Mouse (Mus musculus) heart, embryonic 12.5 days (tissue): Measurements from ENCODE around the gene Rdh1. TPM values are rescaled to one million over a fixed set of nuclear protein-coding genes. Genes with fewer than 3 reads are reported as not detected.
A peak's percentile ranks its signal among the peaks of the same experiment; 100 is the strongest.

Source experiments
- ATAC-seq: fragments of 200-750 bp; cut with Nextera tagmentation; 2 replicates; pipeline ENCODE4 v1.8.0; 2017; ENCODE audit warnings: moderate TSS enrichment, moderate library complexity; ENCODE audit not compliant: insufficient number of reproducible peaks, low FRiP score
- H3K27ac ChIP-seq: fragments of 300-500 bp; sonication (generic); 2 replicates; pipeline ENCODE4 v1.5.1; 2016; ENCODE audit warnings: mild to moderate bottlenecking, moderate library complexity; ENCODE audit not compliant: poor library complexity, severe bottlenecking
- H3K27me3 ChIP-seq: fragments of 300-500 bp; sonication (generic); replicated peaks from 2 replicates; pipeline ENCODE4 v1.6.1; 2016; ENCODE audit warnings: mild to moderate bottlenecking, moderate library complexity
- H3K36me3 ChIP-seq: fragments of 300-500 bp; sonication (generic); 2 replicates; pipeline ENCODE4 v1.6.1; 2016; ENCODE audit warnings: mild to moderate bottlenecking, moderate library complexity
- H3K4me1 ChIP-seq: fragments of 300-500 bp; sonication (generic); replicated peaks from 2 replicates; pipeline ENCODE4 v1.6.1; 2016; ENCODE audit warnings: mild to moderate bottlenecking
- H3K4me2 ChIP-seq: fragments of 300-500 bp; sonication (generic); 2 replicates; pipeline ENCODE4 v1.6.1; 2016; ENCODE audit warnings: mild to moderate bottlenecking, moderate library complexity
- H3K4me3 ChIP-seq: fragments of 300-500 bp; sonication (generic); 2 replicates; pipeline ENCODE4 v1.5.1; 2016; ENCODE audit warnings: mild to moderate bottlenecking
- H3K9ac ChIP-seq: fragments of 300-500 bp; sonication (generic); 2 replicates; pipeline ENCODE4 v1.6.1; 2016; ENCODE audit warnings: mild to moderate bottlenecking, moderate library complexity
- H3K9me3 ChIP-seq: fragments of 300-500 bp; sonication (generic); replicated peaks from 2 replicates; pipeline ENCODE4 v1.6.1; 2016; ENCODE audit warnings: mild to moderate bottlenecking, moderate library complexity
- WGBS: fragments of 180-500 bp; shearing (Covaris S2); methylation state at CpG from one replicate; pipeline ENCODE4 v1.1.7; 2016; 5-methylcytosine and 5-hydroxymethylcytosine counted together
- polyA plus RNA-seq: library from polyadenylated mRNA; unstranded; fragments of >200 nt; fragmentation: Nextera tagmentation; extraction: Ambion mirVana; gene quantifications from 2 replicates; pipeline ENCODE4 v1.2.1, GENCODE M21; 2016

The Rdh1 gene
- not detected in 2 replicates for polyA plus RNA-seq

DNA sequence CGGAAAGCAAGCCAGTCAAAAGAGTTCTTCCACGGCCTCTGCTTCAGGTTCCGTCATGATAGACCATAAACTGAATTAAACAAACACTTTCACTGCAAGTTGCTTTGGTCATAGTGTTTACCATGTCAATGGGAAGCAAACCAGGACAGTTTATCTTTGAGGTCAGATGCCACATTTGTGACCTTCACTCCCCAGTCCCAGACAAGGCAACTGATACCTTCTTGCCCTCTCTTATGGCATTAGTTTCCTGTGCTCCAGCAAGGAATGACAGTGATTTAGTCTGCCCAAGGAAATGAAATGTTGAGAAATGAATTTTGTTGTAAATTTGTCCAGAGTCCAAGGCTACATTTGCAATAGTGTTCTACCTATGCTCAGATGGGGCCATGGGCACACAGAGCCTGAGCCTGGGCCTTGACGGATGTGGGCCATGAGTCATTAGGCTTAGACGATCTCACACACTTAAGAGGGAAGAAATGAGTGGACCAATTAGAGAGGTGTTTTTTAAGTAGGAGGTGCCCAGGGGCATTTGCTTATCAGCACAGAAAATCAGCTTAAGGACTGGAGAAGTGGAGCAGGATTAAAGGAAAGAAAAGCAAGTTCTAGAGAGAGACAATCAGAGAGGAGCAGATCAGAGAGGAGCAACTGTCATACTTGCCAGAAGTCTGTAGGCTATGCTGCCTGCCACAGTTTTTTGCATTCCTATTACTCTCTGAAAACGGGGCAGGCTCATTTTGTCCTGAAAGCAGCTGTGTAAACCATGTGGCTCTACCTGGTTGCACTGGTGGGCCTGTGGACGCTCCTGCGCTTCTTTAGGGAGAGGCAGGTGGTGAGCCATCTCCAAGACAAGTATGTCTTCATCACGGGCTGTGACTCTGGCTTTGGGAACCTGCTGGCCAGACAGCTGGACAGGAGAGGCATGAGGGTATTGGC is at the start of gene Rdh1, which contains the start of gene Rdh16f1:
Gene Rdh1, plus strand, starts transcription at position 541 of the 930 bp plus-strand sequence.
Gene Rdh16f1, plus strand, starts transcription at position 607 of the 930 bp plus-strand sequence.
- peaks cover 14% of the 10 kb centered on the region; the same call in 1 of the 2 replicates for H3K4me1 ChIP-seq
- H3K9me3 ChIP-seq, result peaks cover 6% of the 10 kb centered on the region; the same call in 1 of the 2 replicates
- ATAC-seq, result no peak
- no peak within 1 kb of the TSS for H3K27ac ChIP-seq
- no peak within 1 kb of the TSS for H3K4me3 ChIP-seq
- no peak within 1 kb of the TSS for H3K9ac ChIP-seq
- WGBS, result 64% methylated on average over 9 of the region's 9 CpGs
- H3K36me3 ChIP-seq, result no peaks in the 10 kb centered on the region
- no peaks in the 10 kb centered on the region; the same call in 1 of the 2 replicates for H3K27me3 ChIP-seq
- H3K4me2 ChIP-seq, result no peak within 1 kb of the TSS

DNA sequence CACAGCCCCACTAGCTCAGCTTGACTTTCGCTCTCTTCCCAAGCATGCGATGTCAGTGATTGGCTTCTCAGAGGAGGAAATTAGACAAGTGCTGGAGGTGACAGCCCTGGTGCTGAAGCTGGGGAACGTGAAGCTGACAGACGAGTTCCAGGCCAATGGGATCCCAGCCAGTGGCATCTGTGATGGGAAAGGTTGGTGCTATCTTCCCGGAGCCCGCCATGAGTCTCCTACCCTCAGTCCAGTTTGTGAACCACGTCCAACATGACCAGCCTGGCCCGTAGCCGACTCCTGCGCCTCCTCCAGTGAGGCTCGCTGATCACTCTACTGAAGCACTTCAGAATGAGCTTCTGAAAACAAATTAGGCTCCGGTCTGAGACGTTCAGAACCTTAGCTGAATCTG is 49.2 kb upstream of the Rdh1 start:
- peaks cover 10% of the 10 kb centered on the region; the same call in 1 of the 2 replicates for H3K27me3 ChIP-seq
- peaks cover 14% of the 10 kb centered on the region for H3K4me1 ChIP-seq
- H3K36me3 ChIP-seq, result no peaks in the 10 kb centered on the region
- no peak overlapping the region for H3K9ac ChIP-seq
- no peaks in the 10 kb centered on the region for H3K9me3 ChIP-seq
- no peak overlapping the region for H3K4me3 ChIP-seq
- H3K4me2 ChIP-seq, result no peak overlapping the region
- 54% methylated on average over 13 of the region's 13 CpGs for WGBS
- no peak for ATAC-seq
- H3K27ac ChIP-seq, result no peak overlapping the region

DNA sequence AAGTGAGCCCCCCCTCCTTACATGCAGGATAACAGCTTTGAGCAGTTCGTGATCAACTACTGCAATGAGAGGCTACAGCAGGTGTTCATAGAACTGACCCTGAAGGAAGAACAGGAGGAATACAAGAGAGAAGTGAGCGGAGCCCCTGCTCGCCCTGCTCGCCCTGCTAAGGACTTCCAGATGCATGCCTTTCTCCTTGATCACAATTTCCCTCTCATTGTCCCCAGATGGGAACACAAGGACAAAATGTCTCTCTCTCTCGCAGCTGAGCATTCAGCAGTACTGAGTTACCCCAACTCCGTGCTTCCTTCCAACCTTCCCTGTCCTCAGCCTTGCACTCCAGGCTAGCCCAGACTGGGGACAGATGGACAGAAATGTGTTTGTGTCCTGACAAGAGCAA is 46.8 kb upstream of the Rdh1 start:
- no peak overlapping the region for H3K27ac ChIP-seq
- no peak overlapping the region for H3K4me3 ChIP-seq
- H3K4me2 ChIP-seq, result no peak overlapping the region
- WGBS, result 71% methylated on average over 6 of the region's 6 CpGs
- H3K27me3 ChIP-seq, result peaks cover 18% of the 10 kb centered on the region; the same call in 1 of the 2 replicates
- no peaks in the 10 kb centered on the region for H3K9me3 ChIP-seq
- H3K36me3 ChIP-seq, result no peaks in the 10 kb centered on the region
- H3K4me1 ChIP-seq, result peaks cover 2% of the 10 kb centered on the region
- ATAC-seq, result no peak
- H3K9ac ChIP-seq, result no peak overlapping the region

DNA sequence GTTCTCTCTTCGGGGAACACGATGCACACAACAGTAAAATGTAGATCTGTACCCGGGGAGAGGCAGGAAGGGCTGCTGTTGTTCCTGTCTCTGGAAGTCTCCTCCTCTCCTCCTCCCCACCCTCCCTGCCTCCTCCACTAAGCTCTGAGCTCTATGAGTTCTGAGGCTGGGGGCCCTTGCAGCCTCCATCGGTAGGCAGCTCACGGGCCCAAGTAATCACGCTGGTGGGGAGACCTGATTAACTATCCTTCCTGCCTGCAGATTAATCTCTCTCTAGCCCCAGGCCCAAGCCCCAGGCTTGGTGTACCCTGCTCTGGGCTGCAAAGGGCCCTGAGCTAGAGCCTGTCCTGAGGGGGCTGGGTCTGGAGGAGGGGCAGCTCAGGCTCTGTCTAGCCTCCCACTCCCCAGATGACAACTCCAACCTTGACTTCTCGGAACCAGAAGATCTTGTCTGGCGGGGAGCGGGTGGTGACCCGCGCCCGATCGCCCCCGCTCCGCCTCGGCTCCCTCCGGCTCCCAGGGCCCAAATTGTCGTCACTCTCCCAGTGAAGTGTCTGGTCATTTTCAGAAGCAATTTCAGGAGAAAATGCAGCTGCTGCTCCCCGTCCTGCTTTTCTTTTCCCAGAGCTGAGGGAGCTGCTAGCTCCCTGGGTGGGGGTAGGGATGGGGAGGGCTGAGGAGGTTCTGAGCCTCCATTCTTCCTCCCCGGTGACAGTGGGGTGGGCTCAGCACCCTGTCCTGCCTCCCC is 37.7 kb upstream of the Rdh1 start:
- peak overlapping the region; percentile 49 for H3K4me2 ChIP-seq
- H3K4me3 ChIP-seq, result peak overlapping the region; percentile 19
- H3K9ac ChIP-seq, result peak overlapping the region; percentile 23
- ATAC-seq, result no peak; the same call in 1 of the 2 replicates
- no peak overlapping the region for H3K27ac ChIP-seq
- H3K9me3 ChIP-seq, result no peaks in the 10 kb centered on the region
- no peaks in the 10 kb centered on the region for H3K36me3 ChIP-seq
- H3K4me1 ChIP-seq, result peaks cover 19% of the 10 kb centered on the region
- H3K27me3 ChIP-seq, result peaks cover 55% of the 10 kb centered on the region
- 4% methylated on average over 20 of the region's 20 CpGs for WGBS

DNA sequence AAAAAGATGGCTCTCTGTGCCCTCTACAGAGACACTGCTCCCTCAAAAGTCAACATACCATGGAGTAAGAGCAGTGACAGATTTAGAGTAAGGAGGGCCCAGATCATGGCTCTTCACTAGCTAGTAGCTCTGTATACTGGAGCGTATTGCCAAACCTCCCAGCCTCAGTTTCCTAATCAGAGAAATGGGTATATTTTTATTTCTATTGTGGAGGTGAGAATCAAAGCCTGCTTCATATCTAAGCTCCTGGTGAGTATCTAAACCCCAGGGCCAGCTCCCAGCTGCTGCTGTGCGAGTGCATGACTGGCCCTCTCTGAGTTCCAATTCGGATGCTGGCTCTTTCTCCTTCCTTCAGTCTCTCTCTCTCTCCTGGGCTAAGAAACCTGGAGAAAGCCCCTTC is 35.3 kb upstream of the Rdh1 start, which contains the start of gene Tac2:
Gene Tac2, plus strand, starts transcription at position 301 of the 400 bp plus-strand sequence.
- Histone ChIP-seq H3K27ac (no peak within 1 kb of the TSS), H3K36me3 (no peaks in the 10 kb centered on the region), H3K4me3 (no peak within 1 kb of the TSS), H3K9me3 (no peaks in the 10 kb centered on the region), H3K4me2 (no peak within 1 kb of the TSS), H3K27me3 (peaks cover 65% of the 10 kb centered on the region), H3K4me1 (peaks cover 19% of the 10 kb centered on the region), H3K9ac (no peak within 1 kb of the TSS)
- no peak for ATAC-seq
- 72% methylated on average over 3 of the region's 3 CpGs for WGBS

DNA sequence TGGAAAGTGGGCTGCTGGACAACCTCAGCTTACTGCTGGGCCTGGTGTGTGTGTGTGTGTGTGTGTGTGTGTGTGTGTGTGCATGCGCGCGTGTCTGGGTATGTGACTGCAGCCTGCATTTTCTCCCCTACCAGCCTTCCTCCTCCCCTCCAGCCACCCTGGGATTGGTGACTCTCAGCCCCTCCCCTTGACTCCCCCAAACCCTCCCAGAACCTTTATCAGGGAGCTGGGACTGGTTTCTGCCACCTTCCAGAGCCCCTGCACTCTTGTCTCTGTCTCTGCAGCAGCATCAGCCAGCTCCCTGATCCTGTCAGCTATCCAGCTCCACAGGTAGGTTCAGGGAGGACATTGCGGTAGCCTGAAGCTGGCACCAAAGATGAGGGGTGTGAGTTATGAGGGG is 34.4 kb upstream of the Rdh1 start:
- H3K4me2 ChIP-seq, result no peak overlapping the region
- H3K36me3 ChIP-seq, result no peaks in the 10 kb centered on the region
- H3K9ac ChIP-seq, result no peak overlapping the region
- no peak for ATAC-seq
- peaks cover 19% of the 10 kb centered on the region for H3K4me1 ChIP-seq
- 58% methylated on average over 4 of the region's 4 CpGs for WGBS
- H3K27me3 ChIP-seq, result peaks cover 63% of the 10 kb centered on the region
- no peak overlapping the region for H3K27ac ChIP-seq
- no peaks in the 10 kb centered on the region for H3K9me3 ChIP-seq
- H3K4me3 ChIP-seq, result no peak overlapping the region

DNA sequence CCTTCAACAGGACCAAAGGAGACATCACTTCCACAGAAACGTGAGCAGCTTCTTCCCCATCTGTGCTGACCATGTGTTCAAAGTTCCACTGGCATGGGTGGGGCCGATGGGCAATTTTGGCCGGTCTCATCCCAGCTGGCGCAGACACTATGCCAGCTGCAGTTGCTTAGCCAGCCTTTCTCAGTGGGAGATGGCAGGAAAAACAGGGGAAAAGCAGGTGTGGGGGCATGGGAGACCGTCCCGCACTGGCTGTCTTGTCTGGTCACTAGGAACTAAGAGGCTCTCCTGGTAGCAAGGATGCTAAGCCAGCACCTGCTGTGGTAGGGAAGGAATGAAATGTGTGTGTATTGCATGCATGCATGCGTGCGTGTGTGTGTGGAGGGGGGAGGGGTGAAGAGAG is 31.1 kb upstream of the Rdh1 start:
- H3K9ac ChIP-seq, result no peak overlapping the region
- H3K9me3 ChIP-seq, result no peaks in the 10 kb centered on the region
- no peaks in the 10 kb centered on the region for H3K36me3 ChIP-seq
- H3K4me3 ChIP-seq, result no peak overlapping the region
- no peak overlapping the region for H3K27ac ChIP-seq
- peaks cover 34% of the 10 kb centered on the region for H3K27me3 ChIP-seq
- H3K4me1 ChIP-seq, result no peaks in the 10 kb centered on the region
- H3K4me2 ChIP-seq, result no peak overlapping the region
- no peak for ATAC-seq
- WGBS, result 74% methylated on average over 8 of the region's 8 CpGs

DNA sequence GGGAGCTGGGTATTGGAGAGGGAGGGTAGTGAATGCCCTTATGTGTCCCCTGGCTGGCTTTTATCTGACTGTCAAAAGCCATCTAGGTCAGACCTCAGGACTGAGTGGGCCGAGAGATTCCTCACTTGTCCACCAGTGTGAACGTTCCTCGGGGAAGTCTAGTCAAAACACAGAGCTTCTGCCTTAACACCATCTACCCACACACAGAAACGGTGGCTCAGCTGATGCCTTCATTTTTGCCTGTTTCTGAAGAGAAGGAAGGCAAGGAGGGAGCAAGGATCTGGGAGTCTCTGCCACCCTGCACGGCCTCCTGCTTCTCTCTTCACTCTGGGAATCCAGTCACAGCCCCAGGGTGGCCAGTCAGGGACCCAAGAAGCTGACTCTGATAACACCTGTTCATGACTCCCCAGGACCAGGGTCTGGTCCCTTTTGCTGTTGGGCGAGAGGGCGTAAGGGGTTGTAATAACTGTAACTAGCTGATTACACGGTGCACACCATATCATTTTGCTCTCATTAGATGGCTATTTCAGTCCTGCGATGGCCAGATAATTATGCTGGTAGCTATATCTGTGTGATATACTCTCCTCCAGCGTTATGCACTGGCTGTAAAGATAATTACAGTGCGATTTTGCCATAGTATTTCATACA is 29.1 kb upstream of the Rdh1 start:
- H3K4me2 ChIP-seq, result no peak overlapping the region
- H3K9ac ChIP-seq, result no peak overlapping the region
- no peak for ATAC-seq
- H3K9me3 ChIP-seq, result no peaks in the 10 kb centered on the region
- peaks cover 28% of the 10 kb centered on the region for H3K27me3 ChIP-seq
- no peak overlapping the region for H3K27ac ChIP-seq
- H3K36me3 ChIP-seq, result no peaks in the 10 kb centered on the region
- WGBS, result 61% methylated on average over 11 of the region's 11 CpGs
- no peaks in the 10 kb centered on the region; the same call in 1 of the 2 replicates for H3K4me1 ChIP-seq
- no peak overlapping the region for H3K4me3 ChIP-seq

DNA sequence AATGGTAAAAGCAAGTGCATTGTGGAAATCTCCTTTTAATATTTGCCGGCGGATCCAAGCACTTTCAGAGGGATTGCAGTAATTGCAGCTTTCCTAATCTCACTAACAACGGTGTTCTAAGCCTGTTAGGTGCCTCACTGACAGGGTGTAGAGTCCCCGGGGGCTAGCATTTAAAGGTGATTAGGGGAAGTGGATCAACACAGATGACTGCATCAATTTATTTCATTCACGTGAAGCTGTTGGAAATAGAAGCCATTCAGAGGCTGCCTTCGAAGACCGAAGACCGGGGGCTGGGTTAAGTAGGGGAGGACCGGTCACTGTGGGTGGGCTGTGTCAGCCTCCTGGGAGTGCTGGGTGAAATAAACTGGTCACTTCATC is 28.6 kb upstream of the Rdh1 start:
- H3K4me2 ChIP-seq, result no peak overlapping the region
- no peaks in the 10 kb centered on the region; the same call in 1 of the 2 replicates for H3K4me1 ChIP-seq
- H3K36me3 ChIP-seq, result no peaks in the 10 kb centered on the region
- no peak overlapping the region for H3K4me3 ChIP-seq
- no peaks in the 10 kb centered on the region for H3K9me3 ChIP-seq
- H3K27ac ChIP-seq, result no peak overlapping the region
- ATAC-seq, result no peak
- H3K9ac ChIP-seq, result no peak overlapping the region
- peaks cover 25% of the 10 kb centered on the region for H3K27me3 ChIP-seq
- 58% methylated on average over 9 of the region's 9 CpGs for WGBS

DNA sequence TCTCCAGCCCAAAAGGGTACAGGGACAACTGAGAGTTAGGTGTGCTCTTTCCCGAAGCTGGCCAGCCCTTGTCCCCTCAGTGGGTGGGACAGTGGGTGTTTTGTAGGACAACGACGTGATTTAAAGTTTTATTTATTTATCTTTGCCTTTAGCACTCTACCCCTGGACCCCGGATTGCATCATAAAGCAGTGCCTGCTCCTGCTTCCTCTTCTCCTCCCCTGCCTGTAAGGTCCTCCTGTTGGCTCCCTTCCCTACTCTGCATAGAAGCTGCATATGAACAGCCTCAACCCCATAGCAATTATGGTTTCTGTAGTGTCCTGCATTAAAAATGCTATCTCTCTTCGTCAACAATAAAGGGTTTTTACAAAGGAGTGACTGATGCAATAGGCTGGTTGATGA is 28.1 kb upstream of the Rdh1 start:
- Histone ChIP-seq H3K36me3 (no peaks in the 10 kb centered on the region), H3K9me3 (no peaks in the 10 kb centered on the region), H3K9ac (no peak overlapping the region), H3K27ac (no peak overlapping the region), H3K4me1 (no peaks in the 10 kb centered on the region; the same call in 1 of the 2 replicates), H3K27me3 (peaks cover 23% of the 10 kb centered on the region), H3K4me3 (no peak overlapping the region), H3K4me2 (no peak overlapping the region)
- no peak for ATAC-seq
- 38% methylated on average over 5 of the region's 5 CpGs for WGBS
